Mouse (Mus musculus): ENCODE data around the gene Gpx3. TPM values are rescaled to one million over a fixed set of nuclear protein-coding genes. Genes with fewer than 3 reads are reported as not detected.

Gpx3 gene
- polyA plus RNA-seq, 1 experiment from 2014 or later, result 22.6 TPM

DNA sequence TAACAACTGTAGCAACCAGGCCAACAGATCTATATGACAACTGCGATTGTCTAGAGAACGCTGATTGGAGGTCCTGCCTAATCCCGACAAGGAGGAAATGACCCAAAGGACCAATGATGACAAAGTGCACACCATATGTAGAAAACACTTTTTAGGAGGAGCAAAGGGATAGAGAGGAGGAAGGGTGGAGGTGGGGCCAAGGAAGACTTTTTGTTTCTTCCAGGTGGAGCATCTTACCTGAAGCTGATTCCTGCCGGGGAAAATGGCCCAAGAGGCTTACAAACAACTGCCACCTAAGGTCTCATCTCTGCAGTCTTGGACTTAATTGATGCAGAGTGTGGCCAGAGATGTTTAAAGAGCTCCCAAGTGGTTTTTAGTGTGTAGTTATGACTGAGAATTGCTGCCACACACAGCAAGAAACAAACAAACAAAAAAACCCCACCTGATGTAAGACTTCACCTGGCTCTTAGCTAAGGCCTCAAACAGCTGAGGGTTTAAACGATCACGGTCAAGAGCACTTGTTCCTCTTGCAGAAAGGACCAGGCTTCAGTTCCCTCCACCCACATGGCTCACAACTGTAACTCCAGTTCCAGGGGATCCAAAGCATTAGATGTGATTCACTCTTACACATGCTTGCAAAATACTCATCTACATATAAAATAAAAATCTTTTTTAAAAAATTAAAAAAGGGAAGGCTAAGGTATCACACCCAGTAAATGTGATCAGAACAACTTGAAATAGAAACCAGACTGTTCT is 36.7 kb upstream of the Gpx3 start:
- no peak for DNase-seq
- no peaks in the 10 kb centered on the region for H3K9me3 ChIP-seq (ENCODE audit: control insufficient read depth, low read length)
- ATAC-seq (ENCODE audit: low FRiP score, low TSS enrichment), result no peak; the same call in 1 of the 2 replicates
- H3K9ac ChIP-seq (replicated peaks; ENCODE audit: low read length), result peak overlapping the region; percentile 97; the same call in 1 of the 2 replicates
- WGBS, result 80% methylated on average over 6 of the region's 6 CpGs
- H3K27ac ChIP-seq (replicated peaks; ENCODE audit: low read depth, low read length), result peak overlapping the region; percentile 91
- peak overlapping the region; percentile 83 for H3K4me2 ChIP-seq (ENCODE audit: low read length)
- H3K4me1 ChIP-seq (ENCODE audit: control insufficient read depth, insufficient read depth, low read length), result peaks cover 32% of the 10 kb centered on the region
- peak overlapping the region; percentile 96 for H3K4me3 ChIP-seq (replicated peaks; ENCODE audit: low read depth, low read length)
- H3K36me3 ChIP-seq (ENCODE audit: control insufficient read depth, insufficient read depth, low read length), result peaks cover 15% of the 10 kb centered on the region
- H3K27me3 ChIP-seq (ENCODE audit: control insufficient read depth, insufficient read depth, low read length), result no peaks in the 10 kb centered on the region

DNA sequence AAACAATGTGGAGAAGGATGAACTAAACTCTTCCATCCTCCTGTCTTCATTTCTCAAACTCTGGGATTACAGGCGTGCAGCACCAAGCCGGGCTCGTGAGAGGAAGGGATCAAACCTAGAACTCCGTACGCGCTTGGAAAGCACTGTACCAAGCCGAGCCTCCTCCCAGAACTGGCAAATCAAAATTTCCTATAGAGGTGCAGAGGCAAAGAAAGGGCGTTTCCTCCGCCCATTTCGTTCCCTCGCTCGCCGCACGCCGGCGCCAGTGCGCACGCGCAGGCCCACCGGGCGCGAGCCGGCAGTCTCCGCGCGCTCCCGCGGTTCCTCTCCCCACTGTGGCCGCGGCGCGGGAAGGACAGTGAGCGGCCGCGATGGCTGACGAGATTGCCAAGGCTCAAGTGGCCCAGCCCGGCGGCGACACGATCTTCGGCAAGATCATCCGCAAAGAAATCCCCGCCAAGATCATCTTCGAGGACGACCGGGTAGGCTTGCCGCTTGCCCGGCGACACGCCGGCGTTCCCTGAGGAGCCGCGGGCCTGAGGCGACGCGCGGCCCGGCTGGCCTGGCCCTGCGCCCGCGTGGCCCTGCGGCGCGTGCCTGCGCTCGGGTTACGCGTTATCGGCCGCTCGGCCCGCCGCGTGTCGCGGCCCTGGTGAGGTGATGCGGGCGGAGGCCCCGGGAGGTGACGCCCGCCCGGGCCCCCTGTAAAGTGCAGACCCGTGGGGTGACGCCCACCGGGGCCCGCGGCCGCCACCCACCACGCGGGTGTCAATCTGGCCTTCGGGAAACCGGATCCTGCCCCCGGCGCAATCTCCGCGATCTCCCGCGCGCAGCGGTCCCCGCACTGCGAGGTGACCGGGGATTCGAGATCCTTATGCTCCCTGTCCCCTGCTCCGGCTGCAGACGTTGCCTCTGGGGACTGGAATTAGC is 35.9 kb upstream of the Gpx3 start, which contains the start of gene Hint1:
Hint1 (plus strand) TSS at position 265 of the 930 bp plus-strand sequence.
- DNase-seq (peak; percentile 96), ATAC-seq (ENCODE audit: low FRiP score, low TSS enrichment) (peak; percentile 81)
- Histone ChIP-seq H3K4me2 (ENCODE audit: low read length) (peak within 1 kb of the TSS; percentile 83), H3K36me3 (ENCODE audit: control insufficient read depth, insufficient read depth, low read length) (peaks cover 23% of the 10 kb centered on the region), H3K27me3 (ENCODE audit: control insufficient read depth, insufficient read depth, low read length) (no peaks in the 10 kb centered on the region), H3K9ac (replicated peaks; ENCODE audit: low read length) (peak within 1 kb of the TSS; percentile 97), H3K4me1 (ENCODE audit: control insufficient read depth, insufficient read depth, low read length) (peaks cover 28% of the 10 kb centered on the region), H3K27ac (replicated peaks; ENCODE audit: low read depth, low read length) (peak within 1 kb of the TSS; percentile 91), H3K4me3 (replicated peaks; ENCODE audit: low read depth, low read length) (peak within 1 kb of the TSS; percentile 96), H3K9me3 (ENCODE audit: control insufficient read depth, low read length) (no peaks in the 10 kb centered on the region)
- WGBS, result under 1% methylated on average over 107 of the region's 107 CpGs

DNA sequence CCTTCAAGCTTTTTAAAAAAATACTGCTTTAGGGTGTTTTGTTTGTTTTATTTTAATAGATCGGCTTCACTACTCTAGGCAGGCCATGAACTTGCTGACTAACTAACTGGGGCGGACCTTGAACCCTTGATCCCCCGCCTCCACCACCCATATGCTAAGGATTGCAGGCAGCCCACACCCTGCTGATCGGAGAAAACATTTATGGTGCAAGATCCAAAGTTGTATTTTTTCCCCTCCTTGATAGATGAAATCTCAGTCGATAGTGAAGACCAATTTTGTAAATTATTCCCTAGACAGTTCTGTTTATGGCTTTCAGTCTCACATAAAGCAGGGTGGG is 35.2 kb upstream of the Gpx3 start:
- H3K4me2 ChIP-seq (ENCODE audit: low read length), result peak overlapping the region; percentile 83
- no peaks in the 10 kb centered on the region for H3K27me3 ChIP-seq (ENCODE audit: control insufficient read depth, insufficient read depth, low read length)
- peak overlapping the region; percentile 91 for H3K27ac ChIP-seq (replicated peaks; ENCODE audit: low read depth, low read length)
- no peaks in the 10 kb centered on the region for H3K9me3 ChIP-seq (ENCODE audit: control insufficient read depth, low read length)
- no peak for DNase-seq
- H3K4me1 ChIP-seq (ENCODE audit: control insufficient read depth, insufficient read depth, low read length), result peaks cover 28% of the 10 kb centered on the region
- H3K4me3 ChIP-seq (replicated peaks; ENCODE audit: low read depth, low read length), result peak overlapping the region; percentile 96
- WGBS, result 4% methylated on average over 5 of the region's 5 CpGs
- H3K36me3 ChIP-seq (ENCODE audit: control insufficient read depth, insufficient read depth, low read length), result peaks cover 29% of the 10 kb centered on the region
- no peak for ATAC-seq (ENCODE audit: low FRiP score, low TSS enrichment)
- H3K9ac ChIP-seq (replicated peaks; ENCODE audit: low read length), result peak overlapping the region; percentile 97

DNA sequence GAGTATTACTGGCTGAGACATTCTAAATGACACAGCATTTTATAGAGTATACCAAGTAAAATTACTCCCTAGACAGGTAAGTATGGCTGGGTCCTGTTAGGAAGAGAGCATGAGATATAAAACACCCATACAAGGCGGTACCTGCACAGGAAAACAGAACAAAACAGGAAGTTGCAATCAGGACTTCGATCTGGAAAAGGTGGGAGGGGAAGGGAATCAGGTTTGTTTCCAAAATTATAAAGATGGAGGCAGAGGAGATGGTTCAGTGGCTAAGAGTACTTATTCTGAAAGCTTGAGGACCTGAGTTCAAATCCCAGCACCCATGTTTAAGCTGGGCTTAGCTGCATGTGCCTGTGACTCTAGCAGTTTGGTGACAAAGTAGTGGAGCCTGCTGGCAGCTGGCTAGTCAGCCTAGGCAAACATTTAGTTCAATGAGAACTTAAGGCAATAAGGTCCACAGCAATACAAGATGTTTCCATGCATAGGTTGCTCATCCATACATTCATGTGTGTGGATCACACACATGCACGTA is 34.3 kb upstream of the Gpx3 start:
- H3K27me3 ChIP-seq (ENCODE audit: control insufficient read depth, insufficient read depth, low read length), result no peaks in the 10 kb centered on the region
- ATAC-seq (ENCODE audit: low FRiP score, low TSS enrichment) (no peak), DNase-seq (no peak)
- peak overlapping the region; percentile 83 for H3K4me2 ChIP-seq (ENCODE audit: low read length)
- peaks cover 28% of the 10 kb centered on the region for H3K4me1 ChIP-seq (ENCODE audit: control insufficient read depth, insufficient read depth, low read length)
- WGBS, result 90% methylated on average over 3 of the region's 3 CpGs
- H3K27ac ChIP-seq (replicated peaks; ENCODE audit: low read depth, low read length), result no peak overlapping the region
- H3K4me3 ChIP-seq (replicated peaks; ENCODE audit: low read depth, low read length), result peak overlapping the region; percentile 96
- H3K36me3 ChIP-seq (ENCODE audit: control insufficient read depth, insufficient read depth, low read length), result peaks cover 33% of the 10 kb centered on the region
- H3K9me3 ChIP-seq (ENCODE audit: control insufficient read depth, low read length), result no peaks in the 10 kb centered on the region
- peak overlapping the region; percentile 29; the same call in 1 of the 2 replicates for H3K9ac ChIP-seq (replicated peaks; ENCODE audit: low read length)

DNA sequence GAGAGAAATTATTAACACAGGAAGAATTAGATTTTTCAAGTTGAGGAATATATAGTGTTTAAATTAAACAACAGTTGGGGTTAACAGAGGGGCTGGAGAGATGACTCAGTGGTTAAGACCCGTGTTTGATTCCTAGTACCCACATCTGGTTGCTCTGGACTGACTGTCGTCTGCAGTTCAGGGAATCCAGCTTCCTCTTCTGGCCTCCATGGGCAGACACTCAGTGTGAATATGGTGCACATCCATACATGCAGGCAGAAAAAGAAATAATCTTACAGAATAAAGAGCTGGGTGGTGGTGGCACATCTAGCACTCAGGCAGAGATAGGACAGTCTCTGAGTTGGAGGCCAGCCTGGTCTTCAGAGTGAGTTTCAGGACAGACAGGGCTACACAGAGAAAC is 33.8 kb upstream of the Gpx3 start:
- Histone ChIP-seq H3K27ac (replicated peaks; ENCODE audit: low read depth, low read length) (no peak overlapping the region), H3K9me3 (ENCODE audit: control insufficient read depth, low read length) (no peaks in the 10 kb centered on the region), H3K4me1 (ENCODE audit: control insufficient read depth, insufficient read depth, low read length) (peaks cover 28% of the 10 kb centered on the region), H3K4me3 (replicated peaks; ENCODE audit: low read depth, low read length) (peak overlapping the region; percentile 96; the same call in 1 of the 2 replicates), H3K4me2 (ENCODE audit: low read length) (peak overlapping the region; percentile 83), H3K36me3 (ENCODE audit: control insufficient read depth, insufficient read depth, low read length) (peaks cover 38% of the 10 kb centered on the region), H3K9ac (replicated peaks; ENCODE audit: low read length) (peak overlapping the region; percentile 29; the same call in 1 of the 2 replicates), H3K27me3 (ENCODE audit: control insufficient read depth, insufficient read depth, low read length) (no peaks in the 10 kb centered on the region)
- DNase-seq, result no peak
- no peak for ATAC-seq (ENCODE audit: low FRiP score, low TSS enrichment)
- 86% methylated on average over 2 of the region's 2 CpGs for WGBS

DNA sequence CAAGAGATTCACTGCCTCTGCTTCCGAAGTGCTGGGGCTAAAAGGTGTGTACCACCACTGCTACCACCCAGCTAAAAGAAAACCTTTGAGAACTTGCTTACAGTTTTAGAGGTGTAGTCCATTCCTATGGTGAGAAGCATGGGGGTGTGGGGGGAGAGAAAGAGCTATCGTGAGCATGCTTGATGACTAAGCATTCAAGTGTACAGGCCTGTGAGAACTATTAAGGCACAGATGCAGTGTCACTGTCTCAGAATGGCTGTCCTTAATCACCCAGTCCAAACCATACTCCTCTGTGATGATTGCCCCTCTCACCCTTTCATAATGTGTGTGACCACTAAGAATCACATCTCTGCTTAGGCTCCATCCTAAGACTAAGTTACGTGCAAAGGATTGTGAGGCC is 32.9 kb upstream of the Gpx3 start:
- Histone ChIP-seq H3K27ac (replicated peaks; ENCODE audit: low read depth, low read length) (no peak overlapping the region), H3K27me3 (ENCODE audit: control insufficient read depth, insufficient read depth, low read length) (no peaks in the 10 kb centered on the region), H3K36me3 (ENCODE audit: control insufficient read depth, insufficient read depth, low read length) (peaks cover 47% of the 10 kb centered on the region), H3K4me3 (replicated peaks; ENCODE audit: low read depth, low read length) (no peak overlapping the region), H3K4me2 (ENCODE audit: low read length) (no peak overlapping the region), H3K9me3 (ENCODE audit: control insufficient read depth, low read length) (no peaks in the 10 kb centered on the region), H3K9ac (replicated peaks; ENCODE audit: low read length) (no peak overlapping the region), H3K4me1 (ENCODE audit: control insufficient read depth, insufficient read depth, low read length) (peaks cover 28% of the 10 kb centered on the region)
- WGBS, result 80% methylated on average over 3 of the region's 3 CpGs
- ATAC-seq (ENCODE audit: low FRiP score, low TSS enrichment) (no peak), DNase-seq (no peak)

DNA sequence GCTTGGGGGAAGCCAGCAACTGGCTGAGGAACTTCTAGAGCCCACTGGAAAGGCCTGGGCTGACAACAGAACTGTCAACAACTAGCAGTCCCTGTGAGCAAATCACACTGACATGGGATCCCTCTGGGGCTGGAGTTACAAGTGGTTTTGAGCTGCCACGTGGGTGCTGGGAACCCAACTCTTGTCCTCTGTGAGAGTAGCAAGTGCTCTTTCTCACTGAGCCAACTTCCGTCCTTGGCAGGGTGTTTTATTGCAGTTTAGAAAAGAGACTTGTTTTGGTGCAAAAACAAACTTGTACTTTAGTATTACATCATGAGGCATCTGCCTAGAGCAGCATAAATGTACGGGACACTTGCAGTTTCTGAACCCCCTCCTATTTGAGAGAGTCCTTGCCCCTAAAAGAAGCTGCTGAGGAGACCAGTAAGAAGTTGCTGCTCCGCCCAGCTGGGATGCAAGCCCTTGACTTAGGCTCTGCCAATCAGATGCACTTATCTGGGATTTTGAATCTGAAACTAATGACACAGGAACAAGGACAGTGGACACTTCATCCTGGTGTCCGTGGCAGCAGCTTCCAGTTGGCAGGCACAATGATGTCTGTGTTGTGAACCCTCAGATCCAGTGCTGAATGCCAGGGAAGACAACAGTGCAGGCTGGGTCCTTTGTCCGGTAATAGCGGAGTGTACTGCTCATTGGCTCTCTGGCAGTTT is 30.3 kb upstream of the Gpx3 start:
- 79% methylated on average over 7 of the region's 7 CpGs for WGBS
- Histone ChIP-seq H3K4me2 (ENCODE audit: low read length) (no peak overlapping the region), H3K27me3 (ENCODE audit: control insufficient read depth, insufficient read depth, low read length) (no peaks in the 10 kb centered on the region), H3K9ac (replicated peaks; ENCODE audit: low read length) (no peak overlapping the region), H3K4me1 (ENCODE audit: control insufficient read depth, insufficient read depth, low read length) (peaks cover 24% of the 10 kb centered on the region), H3K36me3 (ENCODE audit: control insufficient read depth, insufficient read depth, low read length) (peaks cover 54% of the 10 kb centered on the region), H3K9me3 (ENCODE audit: control insufficient read depth, low read length) (no peaks in the 10 kb centered on the region), H3K4me3 (replicated peaks; ENCODE audit: low read depth, low read length) (no peak overlapping the region), H3K27ac (replicated peaks; ENCODE audit: low read depth, low read length) (no peak overlapping the region)
- ATAC-seq (ENCODE audit: low FRiP score, low TSS enrichment), result no peak
- DNase-seq, result no peak

DNA sequence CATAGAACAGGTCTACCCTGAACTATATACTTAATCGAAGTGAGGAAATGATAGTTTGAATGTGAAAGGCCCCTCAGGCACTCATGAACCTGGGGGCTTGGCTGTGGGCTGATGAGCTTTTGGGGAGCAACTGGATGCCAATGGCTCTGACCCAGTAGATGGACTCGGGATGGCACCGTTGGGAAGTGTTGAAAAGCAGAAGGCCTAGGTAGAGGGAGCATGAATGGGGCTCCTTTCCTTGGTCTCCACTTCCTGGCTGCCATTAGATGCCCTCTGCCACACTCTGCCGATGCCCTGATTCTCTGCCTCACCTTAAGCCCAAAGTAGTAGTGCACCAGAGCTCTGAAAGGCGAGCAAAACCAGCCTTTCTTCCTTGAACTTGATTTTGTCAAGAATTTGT is 26.2 kb upstream of the Gpx3 start:
- H3K27me3 ChIP-seq (ENCODE audit: control insufficient read depth, insufficient read depth, low read length), result no peaks in the 10 kb centered on the region
- H3K4me2 ChIP-seq (ENCODE audit: low read length), result no peak overlapping the region
- no peak for ATAC-seq (ENCODE audit: low FRiP score, low TSS enrichment)
- DNase-seq, result no peak
- H3K4me3 ChIP-seq (replicated peaks; ENCODE audit: low read depth, low read length), result no peak overlapping the region
- no peaks in the 10 kb centered on the region for H3K4me1 ChIP-seq (ENCODE audit: control insufficient read depth, insufficient read depth, low read length)
- 92% methylated on average over 5 of the region's 5 CpGs for WGBS
- no peak overlapping the region for H3K27ac ChIP-seq (replicated peaks; ENCODE audit: low read depth, low read length)
- no peaks in the 10 kb centered on the region for H3K9me3 ChIP-seq (ENCODE audit: control insufficient read depth, low read length)
- peaks cover 34% of the 10 kb centered on the region for H3K36me3 ChIP-seq (ENCODE audit: control insufficient read depth, insufficient read depth, low read length)
- no peak overlapping the region for H3K9ac ChIP-seq (replicated peaks; ENCODE audit: low read length)

Measured in midbrain, embryonic 14.5 days (tissue).